Mouse (Mus musculus): ENCODE measurements around the gene Plod2.

Gene Plod2

GRCm38 (mm10) chr9:92555006-92555958 lies 13.3 kb downstream of the Plod2 start:
- no peak for DNase-seq

- no peak for DNase-seq
Measured at GRCm38 (mm10) chr9:92559750-92560149, 17.7 kb downstream of the Plod2 start.

DNA sequence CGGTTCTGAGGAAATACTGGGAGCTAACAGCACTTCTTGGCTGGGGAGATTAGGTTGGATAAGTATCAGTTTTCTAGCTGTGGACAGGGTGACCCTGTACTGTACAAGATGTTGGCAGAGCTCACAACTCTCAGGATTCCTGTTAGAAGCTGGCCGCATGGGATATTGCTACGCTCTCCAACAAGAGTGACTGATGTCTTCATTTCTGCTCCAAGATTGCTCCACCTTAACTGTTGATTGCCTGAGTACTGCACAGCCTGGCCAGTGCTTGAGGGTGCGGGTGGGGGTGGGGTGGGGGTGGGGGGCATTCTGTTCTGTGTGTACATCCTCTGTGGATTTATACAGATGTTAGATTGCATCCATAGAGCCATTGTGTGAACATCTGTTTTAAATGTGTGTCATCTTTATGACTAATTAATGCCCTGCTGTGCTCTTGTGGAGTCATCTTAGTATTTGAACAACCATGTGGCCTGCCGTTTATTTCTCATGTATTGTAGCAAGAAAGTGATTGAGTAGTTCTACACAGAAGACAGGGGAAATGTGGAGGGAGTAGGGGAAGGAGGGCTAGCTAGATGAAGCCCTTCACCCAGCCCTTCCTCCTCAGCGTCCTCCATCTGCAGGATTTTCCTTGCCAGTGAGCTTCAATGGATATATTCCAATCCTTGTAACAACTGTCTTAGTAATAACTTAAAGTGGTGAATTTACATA lies 19.0 kb downstream of the Plod2 start:
- no peak for DNase-seq

DNA sequence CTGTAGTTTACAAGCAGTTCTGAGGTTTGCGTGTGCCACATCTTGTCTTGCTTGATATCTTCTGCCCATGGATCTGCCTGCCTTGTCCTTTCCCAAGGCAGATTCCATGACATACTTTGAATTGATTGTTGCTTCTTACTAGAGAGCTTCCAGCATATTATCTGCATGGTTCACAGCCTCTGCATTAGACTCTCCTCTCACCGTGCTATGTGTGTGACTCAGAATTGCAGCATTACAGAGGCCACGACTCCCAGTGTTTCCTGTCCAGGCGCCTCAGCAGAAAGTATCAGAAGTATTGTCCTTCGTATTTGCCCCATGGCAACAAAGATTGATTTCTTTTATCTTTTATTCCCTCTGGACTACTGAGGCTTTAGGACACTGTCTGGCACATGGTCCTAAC lies 20.4 kb downstream of the Plod2 start:
- DNase-seq = no peak

DNA sequence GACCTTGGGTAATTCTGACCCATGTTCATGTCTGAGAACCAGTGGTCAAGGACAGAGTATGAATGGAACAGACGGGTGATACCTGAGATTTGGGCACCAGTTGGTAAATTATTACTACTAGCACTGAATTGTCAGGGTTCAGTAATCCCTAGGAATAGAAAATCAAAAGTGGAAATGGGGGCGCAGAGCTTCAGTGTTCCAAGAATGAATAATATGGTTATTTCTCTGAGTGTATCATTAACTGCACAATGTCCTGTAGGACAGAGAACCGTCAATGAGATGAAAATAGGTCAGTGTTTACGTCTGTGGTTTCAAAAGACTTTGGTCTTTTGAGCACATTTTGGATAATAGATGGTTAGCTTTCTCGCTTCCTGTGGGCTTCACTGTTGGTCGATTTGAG lies 21.3 kb downstream of the Plod2 start:
- no peak for DNase-seq

DNA sequence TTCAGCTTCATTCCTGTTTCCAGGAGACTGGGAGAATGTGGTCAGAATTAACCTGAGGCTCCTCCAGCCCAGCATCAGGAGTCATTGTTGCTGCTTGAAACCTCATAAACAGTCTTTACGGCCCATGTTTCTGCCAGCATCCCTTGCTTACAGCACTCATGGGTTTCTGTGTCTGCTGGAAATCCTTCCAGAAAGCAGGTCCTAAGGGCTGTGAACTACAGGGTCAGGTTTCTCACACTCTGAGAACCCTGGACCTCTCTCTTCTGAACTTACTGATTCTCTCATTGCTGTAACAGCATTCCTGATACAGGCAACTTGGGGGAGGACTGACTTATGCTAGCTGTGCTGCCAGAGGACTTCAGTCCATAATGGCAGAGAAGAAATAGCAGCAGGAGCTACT lies 22.4 kb downstream of the Plod2 start:
- DNase-seq = no peak

DNA sequence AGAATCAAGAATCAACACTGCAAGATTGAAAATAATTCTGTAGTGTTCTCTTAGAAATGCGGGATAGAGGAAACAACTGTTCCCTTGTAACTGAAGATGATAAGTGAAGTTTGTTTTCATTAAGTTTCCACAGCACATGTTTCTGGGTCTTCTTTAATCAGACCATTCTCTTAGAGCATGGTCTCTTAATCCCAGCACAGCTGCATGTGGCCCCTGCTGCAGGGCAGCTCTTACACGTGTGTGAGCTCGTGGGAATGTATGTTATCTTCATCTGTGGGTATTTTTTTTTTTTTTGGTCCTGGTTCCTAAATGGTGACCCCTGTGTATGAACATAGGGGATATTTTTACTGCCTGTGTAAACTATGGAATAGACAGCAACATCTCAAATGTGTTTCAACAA lies 24.2 kb downstream of the Plod2 start:
- no peak for DNase-seq

DNA sequence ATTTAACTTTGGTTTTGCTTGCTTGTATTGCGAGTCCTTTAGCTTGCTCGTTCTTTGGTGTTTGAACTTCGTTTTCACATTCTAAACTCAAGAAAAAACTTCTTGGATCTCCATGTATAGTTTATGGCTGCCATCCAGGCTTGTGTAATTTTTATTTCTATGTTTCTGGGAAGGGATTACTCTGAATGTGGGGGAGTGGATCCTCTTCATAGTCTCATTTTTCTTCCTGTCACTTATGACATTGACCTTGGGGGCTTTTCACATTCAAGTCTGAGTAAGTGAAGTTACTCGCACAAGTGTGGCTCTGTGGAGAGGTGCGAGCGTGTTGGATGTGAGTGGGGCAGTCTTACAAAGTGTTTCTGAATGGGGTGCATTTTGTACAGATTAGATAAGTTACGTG lies 25.5 kb downstream of the Plod2 start:
- DNase-seq = no peak

DNA sequence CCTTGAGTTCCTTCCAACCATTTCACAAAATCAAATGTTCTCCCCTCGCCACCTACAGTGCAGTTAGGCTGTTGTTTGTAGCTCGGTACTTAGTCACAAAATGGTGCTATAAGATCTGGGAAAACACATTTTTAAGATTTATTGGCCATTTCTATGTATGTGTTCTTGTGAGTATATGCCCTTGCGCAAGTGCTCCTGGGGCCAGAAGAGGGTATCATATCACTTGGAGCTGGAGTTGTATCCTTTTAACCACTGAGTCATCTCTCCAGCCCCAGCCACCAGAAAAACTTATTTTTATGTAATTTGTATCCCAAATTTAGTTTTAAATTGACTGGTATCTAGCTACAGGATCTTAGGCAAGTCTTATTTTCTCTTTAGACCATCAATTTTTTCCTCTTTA lies 26.8 kb downstream of the Plod2 start:
- DNase-seq = no peak

GRCm38 (mm10) chr9:92572376-92573108 lies 30.5 kb downstream of the Plod2 start:
- DNase-seq = no peak

DNA sequence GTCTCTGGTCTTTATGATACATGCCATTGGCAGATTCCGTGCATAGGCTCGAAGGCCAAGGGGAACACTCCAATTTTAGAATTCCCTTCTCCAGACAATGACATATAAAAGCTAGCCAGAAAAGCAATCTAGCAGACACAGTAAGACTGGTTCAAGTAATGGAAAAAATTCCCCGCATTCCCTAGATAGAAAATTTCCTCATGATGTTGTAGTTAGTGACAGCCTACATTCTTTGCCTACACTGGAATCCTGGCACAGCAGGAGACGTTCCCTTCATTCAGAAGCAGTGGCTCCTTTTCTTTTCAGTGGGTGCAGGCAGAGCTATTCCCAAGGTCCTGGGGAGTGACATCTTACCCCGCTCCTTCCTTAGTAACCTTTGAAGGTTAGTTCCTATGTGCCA lies 41.9 kb downstream of the Plod2 start:
- DNase-seq = no peak

DNA sequence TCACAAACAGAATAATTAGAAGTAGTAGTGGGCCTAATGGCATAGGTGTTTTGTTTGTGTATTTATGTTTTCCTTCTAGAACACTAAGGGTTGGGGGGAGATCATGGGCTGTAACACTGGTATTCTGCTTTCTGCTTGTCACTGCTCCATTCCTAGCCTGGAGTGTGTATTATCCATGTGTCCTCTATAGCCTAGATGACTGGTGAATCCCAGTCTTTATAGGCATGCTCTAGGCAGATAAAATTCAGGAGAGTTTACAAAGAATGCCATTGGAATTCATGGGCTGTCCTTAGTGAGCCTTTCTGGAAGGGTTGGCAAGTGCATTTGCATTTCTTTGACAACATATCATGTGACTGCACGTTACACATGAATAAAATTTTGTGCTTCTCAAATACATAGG lies 44.0 kb downstream of the Plod2 start:
- DNase-seq = no peak

GRCm38 (mm10) chr9:92587391-92587790 lies 45.4 kb downstream of the Plod2 start:
- DNase-seq = no peak

DNA sequence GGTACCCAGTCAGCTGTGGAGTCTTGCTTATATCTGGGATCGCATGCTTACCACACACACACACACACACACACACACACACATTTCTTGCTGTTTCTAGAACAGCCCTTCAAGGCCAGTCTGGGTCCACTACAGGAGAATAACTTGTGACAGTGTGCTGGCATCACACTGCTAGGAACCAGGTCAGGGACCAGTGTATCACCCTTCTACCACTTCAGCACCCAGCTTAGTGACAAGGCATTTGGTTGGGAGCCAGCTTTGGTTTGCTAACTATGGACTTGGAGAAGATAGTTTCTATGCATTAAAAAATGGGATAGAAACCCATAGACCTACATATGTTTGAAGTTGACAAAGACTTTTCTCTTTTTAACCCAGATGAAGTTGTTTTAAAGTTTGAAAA lies 46.2 kb downstream of the Plod2 start:
- DNase-seq = no peak

DNA sequence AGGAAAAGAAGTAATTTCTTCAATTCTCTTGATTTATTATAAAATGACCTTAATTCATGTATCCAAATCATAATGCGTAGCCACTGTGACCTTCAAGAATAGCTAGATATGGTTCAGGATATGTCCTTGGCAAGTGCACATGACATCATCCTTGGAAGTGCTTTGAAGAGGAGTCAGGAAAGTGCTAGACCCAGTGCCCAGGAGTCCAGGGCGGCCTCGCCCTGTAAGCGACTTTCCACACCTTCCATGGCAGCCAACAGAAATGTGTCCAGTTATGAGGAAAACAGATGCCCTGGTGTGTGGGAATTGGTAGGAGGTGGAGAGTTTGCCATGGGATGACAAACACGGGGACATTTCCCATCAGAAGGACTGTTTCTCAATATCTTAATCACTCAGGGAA lies 47.0 kb downstream of the Plod2 start:
- no peak for DNase-seq

GRCm38 (mm10) chr9:92591482-92591881 lies 49.5 kb downstream of the Plod2 start:
- no peak for DNase-seq

DNA sequence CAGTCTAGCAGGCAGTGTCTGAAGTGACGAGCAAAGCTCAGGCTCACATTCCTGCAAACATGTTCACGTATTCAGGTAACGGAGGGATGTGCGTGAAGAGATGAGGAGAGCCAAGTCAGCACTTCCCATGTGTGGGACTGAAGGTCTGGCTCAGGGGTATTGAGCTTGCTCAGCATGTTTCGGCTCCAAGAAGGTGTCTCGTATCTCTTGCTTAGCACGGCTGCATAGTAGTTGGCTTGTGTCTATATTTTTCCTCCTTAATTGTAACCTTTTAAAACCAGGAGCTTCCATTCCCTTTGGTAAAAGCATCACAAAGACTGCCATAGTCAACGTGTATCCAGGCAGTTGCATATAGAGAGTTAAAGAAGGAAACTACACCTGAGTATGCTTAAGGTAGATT lies 50.7 kb downstream of the Plod2 start:
- no peak for DNase-seq

DNA sequence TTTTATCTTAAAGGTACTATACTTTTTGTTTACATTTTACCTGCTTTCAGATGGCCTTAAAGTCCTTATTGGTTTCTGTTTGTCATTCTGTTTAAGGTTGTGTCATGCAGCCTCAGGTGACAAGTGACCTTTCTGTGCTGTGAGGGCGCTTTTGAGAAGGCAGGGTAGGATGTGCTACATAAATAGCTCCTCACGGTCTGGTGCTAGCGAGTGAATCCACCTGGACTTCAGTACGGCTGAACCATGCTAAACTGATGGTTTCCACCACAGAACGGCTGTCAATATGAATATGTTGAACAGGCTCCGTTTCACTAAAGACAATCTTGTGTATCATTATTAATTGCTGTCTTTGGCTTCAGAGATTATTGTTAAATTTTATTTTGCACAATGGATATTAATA lies 52.5 kb downstream of the Plod2 start:
- DNase-seq = no peak

GRCm38 (mm10) chr9:92595296-92595695 lies 53.3 kb downstream of the Plod2 start:
- DNase-seq = no peak

GRCm38 (mm10) chr9:92596916-92597547 lies 55.0 kb downstream of the Plod2 start:
- DNase-seq = no peak

- DNase-seq = no peak
Measured at GRCm38 (mm10) chr9:92597776-92598175, 55.8 kb downstream of the Plod2 start.

DNA sequence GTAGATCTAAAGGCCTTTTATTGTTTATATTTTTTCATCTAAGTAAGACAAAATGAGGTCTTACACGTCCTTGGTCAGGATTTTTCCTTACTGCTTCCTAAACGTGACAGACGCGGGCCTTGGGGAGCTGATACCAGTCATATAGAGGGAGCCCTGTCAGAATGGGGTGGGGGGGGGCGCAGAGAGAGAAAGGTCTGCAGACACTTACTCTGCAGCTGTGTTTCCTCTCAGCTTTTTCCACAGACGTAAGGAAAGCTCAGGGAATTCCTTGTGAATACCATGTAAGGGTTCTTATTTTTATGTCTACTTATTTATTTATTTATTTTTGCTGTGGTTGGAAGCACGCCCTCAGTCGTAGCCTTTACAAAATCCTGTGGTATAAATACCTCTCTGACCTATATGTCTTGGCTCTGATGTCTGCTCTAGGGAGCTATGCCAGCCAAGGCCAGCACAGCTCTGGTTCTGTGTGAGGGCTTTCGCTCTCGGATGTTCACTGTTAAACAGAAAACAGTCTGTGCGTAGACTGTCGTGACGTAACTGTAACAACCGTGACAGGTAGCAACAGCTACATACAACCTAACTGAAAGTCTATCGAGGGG lies 58.0 kb downstream of the Plod2 start:
- no peak for DNase-seq

DNA sequence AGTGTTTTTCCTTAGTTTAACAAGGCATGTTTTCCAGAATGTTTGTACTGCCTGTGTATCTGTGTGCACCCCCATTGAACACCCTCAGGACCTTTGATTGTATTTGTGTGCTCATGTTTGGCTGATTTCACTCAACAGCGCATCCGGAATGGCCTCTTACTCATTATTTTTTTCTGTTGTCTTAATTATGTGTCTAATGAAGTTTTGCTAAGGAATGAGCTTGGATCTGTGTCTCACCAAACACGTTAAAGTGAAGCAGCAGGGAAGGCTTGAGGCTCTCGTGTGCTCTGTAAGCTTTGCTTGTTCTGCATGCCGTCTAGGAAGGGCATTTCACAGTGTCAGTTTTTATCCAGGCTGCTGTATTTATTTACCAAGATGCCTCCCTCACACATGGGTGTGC lies 59.5 kb downstream of the Plod2 start:
- no peak for DNase-seq

Measured in thymus, adult 18-20 months (tissue).